Mouse (Mus musculus): ENCODE data around the gene Mrps24. TPM values are rescaled to one million over a fixed set of nuclear protein-coding genes. Genes with fewer than 3 reads are reported as not detected.
A peak's percentile ranks its signal among the peaks of the same experiment; 100 is the strongest.

The Mrps24 gene
- polyA plus RNA-seq, 1 experiment = 61.8 TPM

GRCm38 (mm10) chr11:5702271-5702956 lies 13.1 kb downstream of the Mrps24 start:
- Histone ChIP-seq H3K4me3 (ENCODE audit: low read depth, low read length) (no peak overlapping the region), H3K36me3 (ENCODE audit: control insufficient read depth, insufficient read depth, low read length, poor library complexity, severe bottlenecking) (peaks cover 18% of the 10 kb centered on the region), H3K27ac (ENCODE audit: insufficient read depth, low read length) (peak overlapping the region; percentile 99), H3K9me3 (replicated peaks; ENCODE audit: control insufficient read depth, insufficient read depth, low read length, poor library complexity, severe bottlenecking) (no peaks in the 10 kb centered on the region), H3K27me3 (ENCODE audit: control insufficient read depth, insufficient read depth, low read length, poor library complexity, severe bottlenecking) (no peaks in the 10 kb centered on the region), H3K4me1 (ENCODE audit: control insufficient read depth, insufficient read depth, low read length) (peaks cover 1% of the 10 kb centered on the region), H3K9ac (ENCODE audit: low read depth, poor library complexity, severe bottlenecking) (0 out of 2 replicates have a peak overlapping the region, but pooled peaks have one; percentile 13)
- TF ChIP-seq POLR2A (IDR thresholded peaks at IDR 0.05; ENCODE audit: insufficient read depth, low read length) (no peak), CTCF (IDR thresholded peaks at IDR 0.05; ENCODE audit: low read depth, low read length) (no peak), EP300 (IDR thresholded peaks at IDR 0.05; ENCODE audit: insufficient read depth, low read depth, low read length) (no peak)

- TF ChIP-seq EP300 (IDR thresholded peaks at IDR 0.05; ENCODE audit: insufficient read depth, low read depth, low read length) (no peak), POLR2A (IDR thresholded peaks at IDR 0.05; ENCODE audit: insufficient read depth, low read length) (no peak), CTCF (IDR thresholded peaks at IDR 0.05; ENCODE audit: low read depth, low read length) (no peak)
- no peak overlapping the region for H3K9ac ChIP-seq (ENCODE audit: low read depth, poor library complexity, severe bottlenecking)
- no peak overlapping the region for H3K4me3 ChIP-seq (ENCODE audit: low read depth, low read length)
- H3K4me1 ChIP-seq (ENCODE audit: control insufficient read depth, insufficient read depth, low read length) = peaks cover 1% of the 10 kb centered on the region
- H3K9me3 ChIP-seq (replicated peaks; ENCODE audit: control insufficient read depth, insufficient read depth, low read length, poor library complexity, severe bottlenecking) = no peaks in the 10 kb centered on the region
- H3K27me3 ChIP-seq (ENCODE audit: control insufficient read depth, insufficient read depth, low read length, poor library complexity, severe bottlenecking) = no peaks in the 10 kb centered on the region
- peaks cover 18% of the 10 kb centered on the region for H3K36me3 ChIP-seq (ENCODE audit: control insufficient read depth, insufficient read depth, low read length, poor library complexity, severe bottlenecking)
- peak overlapping the region; percentile 99 for H3K27ac ChIP-seq (ENCODE audit: insufficient read depth, low read length)
These were observed 13.7 kb downstream of the Mrps24 start for GRCm38 (mm10) chr11:5701821-5702220.

GRCm38 (mm10) chr11:5701300-5701699 lies 14.2 kb downstream of the Mrps24 start:
- no peak overlapping the region for H3K4me3 ChIP-seq (ENCODE audit: low read depth, low read length)
- H3K9me3 ChIP-seq (replicated peaks; ENCODE audit: control insufficient read depth, insufficient read depth, low read length, poor library complexity, severe bottlenecking) = no peaks in the 10 kb centered on the region
- no peaks in the 10 kb centered on the region for H3K27me3 ChIP-seq (ENCODE audit: control insufficient read depth, insufficient read depth, low read length, poor library complexity, severe bottlenecking)
- peaks cover 18% of the 10 kb centered on the region for H3K36me3 ChIP-seq (ENCODE audit: control insufficient read depth, insufficient read depth, low read length, poor library complexity, severe bottlenecking)
- H3K4me1 ChIP-seq (ENCODE audit: control insufficient read depth, insufficient read depth, low read length) = peaks cover 1% of the 10 kb centered on the region
- peak overlapping the region; percentile 99 for H3K27ac ChIP-seq (ENCODE audit: insufficient read depth, low read length)
- no peak for TF ChIP-seq CTCF (IDR thresholded peaks at IDR 0.05; ENCODE audit: low read depth, low read length)
- TF ChIP-seq POLR2A (IDR thresholded peaks at IDR 0.05; ENCODE audit: insufficient read depth, low read length) = no peak
- no peak for TF ChIP-seq EP300 (IDR thresholded peaks at IDR 0.05; ENCODE audit: insufficient read depth, low read depth, low read length)
- no peak overlapping the region for H3K9ac ChIP-seq (ENCODE audit: low read depth, poor library complexity, severe bottlenecking)

- H3K4me3 ChIP-seq (ENCODE audit: low read depth, low read length) = no peak overlapping the region
- H3K4me1 ChIP-seq (ENCODE audit: control insufficient read depth, insufficient read depth, low read length) = no peaks in the 10 kb centered on the region
- no peak overlapping the region for H3K9ac ChIP-seq (ENCODE audit: low read depth, poor library complexity, severe bottlenecking)
- no peaks in the 10 kb centered on the region for H3K9me3 ChIP-seq (replicated peaks; ENCODE audit: control insufficient read depth, insufficient read depth, low read length, poor library complexity, severe bottlenecking)
- H3K27me3 ChIP-seq (ENCODE audit: control insufficient read depth, insufficient read depth, low read length, poor library complexity, severe bottlenecking) = no peaks in the 10 kb centered on the region
- peak overlapping the region; percentile 84 for H3K27ac ChIP-seq (ENCODE audit: insufficient read depth, low read length)
- H3K36me3 ChIP-seq (ENCODE audit: control insufficient read depth, insufficient read depth, low read length, poor library complexity, severe bottlenecking) = peaks cover 18% of the 10 kb centered on the region
- no peak for TF ChIP-seq POLR2A (IDR thresholded peaks at IDR 0.05; ENCODE audit: insufficient read depth, low read length)
- TF ChIP-seq CTCF (IDR thresholded peaks at IDR 0.05; ENCODE audit: low read depth, low read length) = no peak
- TF ChIP-seq EP300 (IDR thresholded peaks at IDR 0.05; ENCODE audit: insufficient read depth, low read depth, low read length) = no peak
These were observed 14.7 kb downstream of the Mrps24 start for GRCm38 (mm10) chr11:5700808-5701207.

- Histone ChIP-seq H3K4me1 (ENCODE audit: control insufficient read depth, insufficient read depth, low read length) (peaks cover 3% of the 10 kb centered on the region), H3K27ac (ENCODE audit: insufficient read depth, low read length) (0 out of 2 replicates have a peak overlapping the region, but pooled peaks have one; percentile 16), H3K9ac (ENCODE audit: low read depth, poor library complexity, severe bottlenecking) (no peak overlapping the region), H3K36me3 (ENCODE audit: control insufficient read depth, insufficient read depth, low read length, poor library complexity, severe bottlenecking) (no peaks in the 10 kb centered on the region), H3K9me3 (replicated peaks; ENCODE audit: control insufficient read depth, insufficient read depth, low read length, poor library complexity, severe bottlenecking) (peaks cover 5% of the 10 kb centered on the region), H3K27me3 (ENCODE audit: control insufficient read depth, insufficient read depth, low read length, poor library complexity, severe bottlenecking) (no peaks in the 10 kb centered on the region), H3K4me3 (ENCODE audit: low read depth, low read length) (no peak overlapping the region)
- TF ChIP-seq EP300 (IDR thresholded peaks at IDR 0.05; ENCODE audit: insufficient read depth, low read depth, low read length) (no peak), POLR2A (IDR thresholded peaks at IDR 0.05; ENCODE audit: insufficient read depth, low read length) (no peak), CTCF (IDR thresholded peaks at IDR 0.05; ENCODE audit: low read depth, low read length) (peak; percentile 69)
These were observed 23.7 kb downstream of the Mrps24 start for GRCm38 (mm10) chr11:5691775-5692174.

GRCm38 (mm10) chr11:5684283-5684682 lies 31.2 kb downstream of the Mrps24 start:
- H3K9me3 ChIP-seq (replicated peaks; ENCODE audit: control insufficient read depth, insufficient read depth, low read length, poor library complexity, severe bottlenecking) = no peaks in the 10 kb centered on the region
- H3K4me3 ChIP-seq (ENCODE audit: low read depth, low read length) = no peak overlapping the region
- no peak overlapping the region for H3K27ac ChIP-seq (ENCODE audit: insufficient read depth, low read length)
- H3K9ac ChIP-seq (ENCODE audit: low read depth, poor library complexity, severe bottlenecking) = no peak overlapping the region
- H3K27me3 ChIP-seq (ENCODE audit: control insufficient read depth, insufficient read depth, low read length, poor library complexity, severe bottlenecking) = no peaks in the 10 kb centered on the region
- no peak for TF ChIP-seq EP300 (IDR thresholded peaks at IDR 0.05; ENCODE audit: insufficient read depth, low read depth, low read length)
- TF ChIP-seq CTCF (IDR thresholded peaks at IDR 0.05; ENCODE audit: low read depth, low read length) = no peak
- TF ChIP-seq POLR2A (IDR thresholded peaks at IDR 0.05; ENCODE audit: insufficient read depth, low read length) = no peak
- H3K36me3 ChIP-seq (ENCODE audit: control insufficient read depth, insufficient read depth, low read length, poor library complexity, severe bottlenecking) = no peaks in the 10 kb centered on the region
- no peaks in the 10 kb centered on the region for H3K4me1 ChIP-seq (ENCODE audit: control insufficient read depth, insufficient read depth, low read length)

Measured in ES-Bruce4 (cell line).